Mouse (Mus musculus): ENCODE measurements around the gene Ftsj3. TPM values are rescaled to one million over a fixed set of nuclear protein-coding genes. Genes with fewer than 3 reads are reported as not detected.
"Not testable (repeated sequence)": the region's sequence is repeated elsewhere in the genome, so short reads cannot be mapped to it uniquely, and the experiment has no call there.

The Ftsj3 gene
- polyA plus RNA-seq, 1 experiment, result 48.7 TPM

- no peak for TF ChIP-seq CTCF (IDR thresholded peaks at IDR 0.05; ENCODE audit: control insufficient read depth, insufficient read depth, insufficient read length)
- TF ChIP-seq MYOD1 (IDR thresholded peaks at IDR 0.05; ENCODE audit: control insufficient read depth, insufficient read length, low read depth), result no peak
- TF ChIP-seq MAX (IDR thresholded peaks at IDR 0.05), result no peak
- no peak for TF ChIP-seq FOSL1 (IDR thresholded peaks at IDR 0.05; ENCODE audit: insufficient read depth, low read length, poor library complexity, severe bottlenecking)
- no peak for TF ChIP-seq MYOG (IDR thresholded peaks at IDR 0.05; ENCODE audit: control insufficient read depth, extremely low read depth, insufficient read length)
- no peak for TF ChIP-seq CEBPB (IDR thresholded peaks at IDR 0.05; ENCODE audit: low read depth)
- TF ChIP-seq USF1 (IDR thresholded peaks at IDR 0.05; ENCODE audit: low read depth), result no peak
- H3K27me3 ChIP-seq (ENCODE audit: control insufficient read depth, insufficient read depth, insufficient read length), result no peaks in the 10 kb centered on the region
- peaks cover 56% of the 10 kb centered on the region for H3K79me2 ChIP-seq (ENCODE audit: control insufficient read depth, insufficient read depth)
- no peak overlapping the region for H3K4me3 ChIP-seq (ENCODE audit: insufficient read depth, poor library complexity, severe bottlenecking)
- no peak overlapping the region for H3ac ChIP-seq (ENCODE audit: control insufficient read depth, insufficient read length, low read depth)
- H3K36me3 ChIP-seq (ENCODE audit: control insufficient read depth, insufficient read depth), result peaks cover 81% of the 10 kb centered on the region
- H3K79me3 ChIP-seq (ENCODE audit: low read depth), result peaks cover 45% of the 10 kb centered on the region
Observed at GRCm38 (mm10) chr11:106260826-106261450, 5.1 kb upstream of the Ftsj3 start.

- TF ChIP-seq MAX (IDR thresholded peaks at IDR 0.05), result no peak
- Histone ChIP-seq H3K4me3 (ENCODE audit: insufficient read depth, poor library complexity, severe bottlenecking) (peak overlapping the region; percentile 78), H3K27me3 (ENCODE audit: control insufficient read depth, insufficient read depth, insufficient read length) (no peaks in the 10 kb centered on the region), H3K79me2 (ENCODE audit: control insufficient read depth, insufficient read depth) (peaks cover 93% of the 10 kb centered on the region), H3K36me3 (ENCODE audit: control insufficient read depth, insufficient read depth) (peaks cover 68% of the 10 kb centered on the region), H3ac (ENCODE audit: control insufficient read depth, insufficient read length, low read depth) (peak overlapping the region; percentile 34), H3K79me3 (ENCODE audit: low read depth) (peaks cover 67% of the 10 kb centered on the region)
Observed at GRCm38 (mm10) chr11:106256775-106257174, 896 bp upstream of the Ftsj3 start.

- peak overlapping the region; percentile 60 for H3ac ChIP-seq (ENCODE audit: control insufficient read depth, insufficient read length, low read depth)
- no peaks in the 10 kb centered on the region for H3K27me3 ChIP-seq (ENCODE audit: control insufficient read depth, insufficient read depth, insufficient read length)
- H3K79me2 ChIP-seq (ENCODE audit: control insufficient read depth, insufficient read depth), result peaks cover 86% of the 10 kb centered on the region
- H3K4me3 ChIP-seq (ENCODE audit: insufficient read depth, poor library complexity, severe bottlenecking), result peak overlapping the region; percentile 78
- peaks cover 71% of the 10 kb centered on the region for H3K36me3 ChIP-seq (ENCODE audit: control insufficient read depth, insufficient read depth)
- TF ChIP-seq MYOD1 (IDR thresholded peaks at IDR 0.05; ENCODE audit: control insufficient read depth, insufficient read length, low read depth) (no peak), FOSL1 (IDR thresholded peaks at IDR 0.05; ENCODE audit: insufficient read depth, low read length, poor library complexity, severe bottlenecking) (no peak), MAX (IDR thresholded peaks at IDR 0.05) (no peak), CTCF (IDR thresholded peaks at IDR 0.05; ENCODE audit: control insufficient read depth, insufficient read depth, insufficient read length) (no peak), CEBPB (IDR thresholded peaks at IDR 0.05; ENCODE audit: low read depth) (no peak), MYOG (IDR thresholded peaks at IDR 0.05; ENCODE audit: control insufficient read depth, extremely low read depth, insufficient read length) (no peak), USF1 (IDR thresholded peaks at IDR 0.05; ENCODE audit: low read depth) (no peak)
- peaks cover 57% of the 10 kb centered on the region for H3K79me3 ChIP-seq (ENCODE audit: low read depth)
Observed at GRCm38 (mm10) chr11:106255174-106255573, 705 bp downstream of the Ftsj3 start.

- H3K36me3 ChIP-seq (ENCODE audit: control insufficient read depth, insufficient read depth), result peaks cover 75% of the 10 kb centered on the region
- no peak for TF ChIP-seq USF1 (IDR thresholded peaks at IDR 0.05; ENCODE audit: low read depth)
- no peak for TF ChIP-seq MYOD1 (IDR thresholded peaks at IDR 0.05; ENCODE audit: control insufficient read depth, insufficient read length, low read depth)
- no peak for TF ChIP-seq CEBPB (IDR thresholded peaks at IDR 0.05; ENCODE audit: low read depth)
- TF ChIP-seq FOSL1 (IDR thresholded peaks at IDR 0.05; ENCODE audit: insufficient read depth, low read length, poor library complexity, severe bottlenecking), result no peak
- no peak for TF ChIP-seq MYOG (IDR thresholded peaks at IDR 0.05; ENCODE audit: control insufficient read depth, extremely low read depth, insufficient read length)
- TF ChIP-seq CTCF (IDR thresholded peaks at IDR 0.05; ENCODE audit: control insufficient read depth, insufficient read depth, insufficient read length), result no peak
- TF ChIP-seq MAX (IDR thresholded peaks at IDR 0.05), result no peak
Observed at GRCm38 (mm10) chr11:106254767-106255166, 1.1 kb downstream of the Ftsj3 start.

GRCm38 (mm10) chr11:106249326-106249725 is 6.6 kb downstream of the Ftsj3 start:
- H3ac ChIP-seq (ENCODE audit: control insufficient read depth, insufficient read length, low read depth), result no peak overlapping the region
- TF ChIP-seq MAX (IDR thresholded peaks at IDR 0.05), result no peak
- TF ChIP-seq MYOD1 (IDR thresholded peaks at IDR 0.05; ENCODE audit: control insufficient read depth, insufficient read length, low read depth), result no peak
- no peak for TF ChIP-seq CEBPB (IDR thresholded peaks at IDR 0.05; ENCODE audit: low read depth)
- TF ChIP-seq MYOG (IDR thresholded peaks at IDR 0.05; ENCODE audit: control insufficient read depth, extremely low read depth, insufficient read length), result no peak
- TF ChIP-seq FOSL1 (IDR thresholded peaks at IDR 0.05; ENCODE audit: insufficient read depth, low read length, poor library complexity, severe bottlenecking), result no peak
- no peak for TF ChIP-seq CTCF (IDR thresholded peaks at IDR 0.05; ENCODE audit: control insufficient read depth, insufficient read depth, insufficient read length)
- no peak for TF ChIP-seq USF1 (IDR thresholded peaks at IDR 0.05; ENCODE audit: low read depth)
- no peaks in the 10 kb centered on the region for H3K27me3 ChIP-seq (ENCODE audit: control insufficient read depth, insufficient read depth, insufficient read length)
- H3K4me3 ChIP-seq (ENCODE audit: insufficient read depth, poor library complexity, severe bottlenecking), result no peak overlapping the region
- peaks cover 100% of the 10 kb centered on the region for H3K36me3 ChIP-seq (ENCODE audit: control insufficient read depth, insufficient read depth)
- H3K79me3 ChIP-seq (ENCODE audit: low read depth), result peaks cover 9% of the 10 kb centered on the region
- peaks cover 41% of the 10 kb centered on the region for H3K79me2 ChIP-seq (ENCODE audit: control insufficient read depth, insufficient read depth)

More at GRCm38 (mm10) chr11:106254767-106255166, 1.1 kb downstream of the Ftsj3 start:
- peak overlapping the region; percentile 60 for H3ac ChIP-seq (ENCODE audit: control insufficient read depth, insufficient read length, low read depth)
- peak overlapping the region; percentile 78 for H3K4me3 ChIP-seq (ENCODE audit: insufficient read depth, poor library complexity, severe bottlenecking)
- H3K79me3 ChIP-seq (ENCODE audit: low read depth), result peaks cover 57% of the 10 kb centered on the region
- H3K79me2 ChIP-seq (ENCODE audit: control insufficient read depth, insufficient read depth), result peaks cover 86% of the 10 kb centered on the region
- H3K27me3 ChIP-seq (ENCODE audit: control insufficient read depth, insufficient read depth, insufficient read length), result no peaks in the 10 kb centered on the region

GRCm38 (mm10) chr11:106246834-106247233 is 9.0 kb downstream of the Ftsj3 start:
- Histone ChIP-seq H3ac (ENCODE audit: control insufficient read depth, insufficient read length, low read depth) (no peak overlapping the region), H3K4me3 (ENCODE audit: insufficient read depth, poor library complexity, severe bottlenecking) (no peak overlapping the region), H3K79me3 (ENCODE audit: low read depth) (no peaks in the 10 kb centered on the region), H3K79me2 (ENCODE audit: control insufficient read depth, insufficient read depth) (peaks cover 19% of the 10 kb centered on the region), H3K36me3 (ENCODE audit: control insufficient read depth, insufficient read depth) (peaks cover 100% of the 10 kb centered on the region), H3K27me3 (ENCODE audit: control insufficient read depth, insufficient read depth, insufficient read length) (no peaks in the 10 kb centered on the region)
- TF ChIP-seq USF1 (IDR thresholded peaks at IDR 0.05; ENCODE audit: low read depth) (no peak), MYOD1 (IDR thresholded peaks at IDR 0.05; ENCODE audit: control insufficient read depth, insufficient read length, low read depth) (no peak), CTCF (IDR thresholded peaks at IDR 0.05; ENCODE audit: control insufficient read depth, insufficient read depth, insufficient read length) (no peak), FOSL1 (IDR thresholded peaks at IDR 0.05; ENCODE audit: insufficient read depth, low read length, poor library complexity, severe bottlenecking) (no peak), CEBPB (IDR thresholded peaks at IDR 0.05; ENCODE audit: low read depth) (no peak), MAX (IDR thresholded peaks at IDR 0.05) (no peak), MYOG (IDR thresholded peaks at IDR 0.05; ENCODE audit: control insufficient read depth, extremely low read depth, insufficient read length) (no peak)

GRCm38 (mm10) chr11:106233978-106234377 is 21.9 kb downstream of the Ftsj3 start:
- not testable (repeated sequence) for H3ac ChIP-seq (ENCODE audit: control insufficient read depth, insufficient read length, low read depth); H3K4me3 ChIP-seq (ENCODE audit: insufficient read depth, poor library complexity, severe bottlenecking); H3K27me3 ChIP-seq (ENCODE audit: control insufficient read depth, insufficient read depth, insufficient read length); H3K79me2 ChIP-seq (ENCODE audit: control insufficient read depth, insufficient read depth); H3K79me3 ChIP-seq (ENCODE audit: low read depth)
- peaks cover 95% of the 10 kb centered on the region for H3K36me3 ChIP-seq (ENCODE audit: control insufficient read depth, insufficient read depth)

Data from C2C12 (cell line).